ENCODE assay signal across 9 mouse cellular contexts in genomic region chr4:135911531-135911930, GRCm38 (mm10). TPM values are rescaled to one million over a fixed set of nuclear protein-coding genes. Genes with fewer than 3 reads are reported as not detected.
A peak's percentile ranks its signal among the peaks of the same experiment; 100 is the strongest.
DNase-seq lines count a peak whose midpoint lies in the region; ATAC-seq and TF ChIP-seq lines count a peak whose summit lies in the region.
"Had no signal": no experiment of that assay in that cellular context is flagged by ENCODE, and none has a peak within 500 bp of the region (broad histone marks: within the 10 kb centered on the region; RNA-seq: fewer than 3 reads in every experiment).

No protein-coding gene starts in this region.

- H3K4me2 ChIP-seq in heart, postnatal 0 days (ENCODE audit: low read depth, low read length): no peak overlapping the region; the same call in 1 of the 2 replicates
- H3K4me2 ChIP-seq in CH12.LX (ENCODE audit: insufficient read depth, low read depth, poor library complexity, severe bottlenecking): peak overlapping the region; percentile 82
- H3K4me2 ChIP-seq: neural tube, embryonic 13.5 days had no signal

- TF ChIP-seq RAD21 in CH12.LX (IDR thresholded peaks at IDR 0.05; ENCODE audit: low read depth, low read length): no peak

- TF ChIP-seq POLR2A in CH12.LX (IDR thresholded peaks at IDR 0.05; ENCODE audit: low read depth, low read length): no peak

- dilution Hi-C loops in CH12.LX (cut with MboI; ENCODE audit: extremely low pct_ligation_motif_present, extremely low pct_unique_long_range_greater_than_20kb, low sequenced_read_pairs): no loop called here

- no peak for TF ChIP-seq EP300 in heart, postnatal 0 days (IDR thresholded peaks at IDR 0.05; ENCODE audit: low read depth)
- 0 out of 2 replicates have a peak, but pooled peaks have one; percentile 13 for TF ChIP-seq EP300 in CH12.LX (IDR thresholded peaks at IDR 0.05; ENCODE audit: low read length)

- in situ Hi-C loops in CH12.LX (cut with MboI; ENCODE audit: low pct_ligation_motif_present, low pct_unique_long_range_greater_than_20kb, low sequenced_read_pairs): no loop called here

- no peak for TF ChIP-seq CTCF in heart, postnatal 0 days (IDR thresholded peaks at IDR 0.05; ENCODE audit: low read depth)
- no peak for TF ChIP-seq CTCF in CH12.LX (conservative IDR thresholded peaks at IDR 0.05 in 1 of 2, IDR thresholded peaks at IDR 0.05 in 1 of 2; ENCODE audit: low read depth in 2 of 2, low read length in 2 of 2)

- no peak overlapping the region for H3K9ac ChIP-seq in heart, postnatal 0 days (replicated peaks; ENCODE audit: low read depth, low read length)
- H3K9ac ChIP-seq in CH12.LX (ENCODE audit: insufficient read depth, low read depth): 0 out of 2 replicates have a peak overlapping the region, but pooled peaks have one; percentile 33
- H3K9ac ChIP-seq: neural tube, embryonic 13.5 days had no signal

- no peaks in the 10 kb centered on the region for H3K27me3 ChIP-seq in heart, postnatal 0 days (ENCODE audit: control insufficient read depth, insufficient read depth, low read length)
- no peaks in the 10 kb centered on the region for H3K27me3 ChIP-seq in CH12.LX (replicated peaks)
- H3K27me3 ChIP-seq: neural tube, embryonic 13.5 days had no signal

- no peaks in the 10 kb centered on the region for H3K36me3 ChIP-seq in heart, postnatal 0 days (replicated peaks; ENCODE audit: control insufficient read depth, insufficient read depth, low read length)
- peaks cover 2 to 22% of the 10 kb centered on the region in 2 experiments for H3K36me3 ChIP-seq in CH12.LX (replicated peaks in 1 of 2; ENCODE audit: control insufficient read depth in 1 of 2, insufficient read depth in 1 of 2, low read length in 1 of 2)
- H3K36me3 ChIP-seq: neural tube, embryonic 13.5 days had no signal

- DNase-seq in heart, postnatal 0 days (ENCODE audit: low spot score): no peak
- DNase-seq in heart, postnatal 10 days: no peak
- DNase-seq in CH12.LX (ENCODE audit: extremely low read depth) (no peak), adipocyte (ENCODE audit: low spot score) (no peak)
- peak; percentile 52 for DNase-seq in kidney, postnatal 10 days
- DNase-seq in lung, postnatal 25 days (ENCODE audit: low spot score): peak; percentile 54
- DNase-seq in left cerebral cortex, adult 9 months (ENCODE audit: low spot score in 2 of 2): no peak
- no peak for DNase-seq in frontal cortex, postnatal 10 days (ENCODE audit: low spot score in 2 of 2)

- H3K9me3 ChIP-seq in heart, postnatal 0 days (replicated peaks; ENCODE audit: control insufficient read depth, low read length): no peaks in the 10 kb centered on the region
- peaks cover 6% of the 10 kb centered on the region for H3K9me3 ChIP-seq in CH12.LX (replicated peaks; ENCODE audit: low read length)
- H3K9me3 ChIP-seq: neural tube, embryonic 13.5 days had no signal

- no peak overlapping the region for H3K4me3 ChIP-seq in heart, postnatal 0 days (ENCODE audit: low read depth, low read length)
- H3K4me3 ChIP-seq in CH12.LX (replicated peaks in 1 of 3; ENCODE audit: low read depth in 2 of 3, low read length in 2 of 3, poor library complexity in 1 of 3): peak overlapping the region in 2 of 3 experiments; percentile 3 to 25
- H3K4me3 ChIP-seq: neural tube, embryonic 13.5 days had no signal

- H3K79me2 ChIP-seq in CH12.LX (replicated peaks; ENCODE audit: control insufficient read depth, extremely low read depth, insufficient read depth, poor library complexity, severe bottlenecking): no peaks in the 10 kb centered on the region

- no peaks in the 10 kb centered on the region for H3K4me1 ChIP-seq in heart, postnatal 0 days (ENCODE audit: control insufficient read depth, insufficient read depth)
- H3K4me1 ChIP-seq in CH12.LX (ENCODE audit: control insufficient read depth in 1 of 2, insufficient read depth in 2 of 2): peaks cover 21 to 54% of the 10 kb centered on the region in 2 experiments

- intact Hi-C loops in heart, postnatal 10 days (cut with DNase I): no loop called here

- ATAC-seq in heart, postnatal 0 days (ENCODE audit: insufficient read depth, low read depth): peak; percentile 58

- H3K27ac ChIP-seq in heart, postnatal 0 days (ENCODE audit: low read depth): peak overlapping the region; percentile 52; the same call in 1 of the 2 replicates
- H3K27ac ChIP-seq in CH12.LX (ENCODE audit: insufficient read depth, low read depth): peak overlapping the region; percentile 62

- 51% methylated on average over 7 of the region's 7 CpGs for WGBS in heart, postnatal 0 days

TF ChIP-seq in CH12.LX, 34 proteins besides CTCF, POLR2A, EP300 and RAD21:
- peak; percentile 56 for TF ChIP-seq BHLHE40 (IDR thresholded peaks at IDR 0.05; ENCODE audit: low read depth, low read length)
- TF ChIP-seq IRF4 (IDR thresholded peaks at IDR 0.05; ENCODE audit: low read depth, low read length): peak; percentile 5; the same call in 1 of the 2 replicates
- no peak for TF ChIP-seq JUND (conservative IDR thresholded peaks at IDR 0.05; ENCODE audit: low read depth, low read length)
- TF ChIP-seq USF1 (IDR thresholded peaks at IDR 0.05; ENCODE audit: low read depth, low read length): peak; percentile 63
- peak; percentile 40 for TF ChIP-seq USF2 (conservative IDR thresholded peaks at IDR 0.05; ENCODE audit: low read depth, low read length)

RNA-seq across cellular contexts. Expression of gene Fuca1, which starts 9.0 kb away (rescaled TPM):
- 24.3 and 30.3 TPM in 2 replicates for total RNA-seq in heart, postnatal 0 days (2014; rRNA removed; ENCODE audit: low replicate concordance)
- polyA plus RNA-seq in heart, postnatal 0 days (2015; fragmentation: Nextera tagmentation; extraction: Ambion mirVana): 48.4 and 50.4 TPM in 2 replicates
- total RNA-seq in heart, postnatal 10 days (2021): 10 to 100 TPM; 43.2 to 44.5 TPM
- 63.2 and 77.6 TPM in 2 replicates for total RNA-seq in CH12.LX (2012; rRNA removed)
- 28.6 and 32.6 TPM in 2 replicates for total RNA-seq in CH12.LX (2014; rRNA removed)
- polyA plus RNA-seq in CH12.LX (2012; ENCODE audit: insufficient read length, low read depth): 66.5 and 71.5 TPM in 2 replicates

RNA-seq across cellular contexts. Expression of gene Cnr2, which starts 16.3 kb away (rescaled TPM):
- 0.15 and 0.27 TPM in 2 replicates for total RNA-seq in heart, postnatal 0 days (2014; rRNA removed; ENCODE audit: low replicate concordance)
- 0.36 and 0.44 TPM in 2 replicates for polyA plus RNA-seq in heart, postnatal 0 days (2015; fragmentation: Nextera tagmentation; extraction: Ambion mirVana)
- under 1 TPM; 0.77 to 0.94 TPM for total RNA-seq in heart, postnatal 10 days (2021)
- 5.6 and 6.5 TPM in 2 replicates for total RNA-seq in CH12.LX (2012; rRNA removed)
- total RNA-seq in CH12.LX (2014; rRNA removed): 13.5 and 13.8 TPM in 2 replicates
- 9.4 and 10.6 TPM in 2 replicates for polyA plus RNA-seq in CH12.LX (2012; ENCODE audit: insufficient read length, low read depth)

RNA-seq across cellular contexts. Expression of gene Hmgcl, which starts 34.7 kb away (rescaled TPM):
- total RNA-seq in heart, postnatal 0 days (2014; rRNA removed; ENCODE audit: low replicate concordance): 44.3 and 48.8 TPM in 2 replicates
- 97.5 and 101 TPM in 2 replicates for polyA plus RNA-seq in heart, postnatal 0 days (2015; fragmentation: Nextera tagmentation; extraction: Ambion mirVana)
- 10 to 100 TPM; 66.3 to 67.5 TPM for total RNA-seq in heart, postnatal 10 days (2021)
- total RNA-seq in CH12.LX (2012; rRNA removed): 32.4 and 42.7 TPM in 2 replicates
- total RNA-seq in CH12.LX (2014; rRNA removed): 38.0 and 39.5 TPM in 2 replicates
- 27.2 and 27.6 TPM in 2 replicates for polyA plus RNA-seq in CH12.LX (2012; ENCODE audit: insufficient read length, low read depth)

RNA-seq across cellular contexts. Expression of gene Pnrc2, which starts 37.9 kb away (rescaled TPM):
- 78.7 and 80.8 TPM in 2 replicates for total RNA-seq in heart, postnatal 0 days (2014; rRNA removed; ENCODE audit: low replicate concordance)
- polyA plus RNA-seq in heart, postnatal 0 days (2015; fragmentation: Nextera tagmentation; extraction: Ambion mirVana): 107 and 111 TPM in 2 replicates
- 100 to 1,000 TPM in 1 of 2 experiments, 10 to 100 TPM in 1; 99.4 to 105 TPM for total RNA-seq in heart, postnatal 10 days (2021)
- 22.2 and 30.5 TPM in 2 replicates for total RNA-seq in CH12.LX (2012; rRNA removed)
- total RNA-seq in CH12.LX (2014; rRNA removed): 46.9 and 55.0 TPM in 2 replicates
- polyA plus RNA-seq in CH12.LX (2012; ENCODE audit: insufficient read length, low read depth): 32.8 and 34.4 TPM in 2 replicates

RNA-seq across cellular contexts. Expression of gene Gale, which starts 52.0 kb away (rescaled TPM):
- 6.7 and 18.2 TPM in 2 replicates for total RNA-seq in heart, postnatal 0 days (2014; rRNA removed; ENCODE audit: low replicate concordance)
- polyA plus RNA-seq in heart, postnatal 0 days (2015; fragmentation: Nextera tagmentation; extraction: Ambion mirVana): 10.4 and 11.8 TPM in 2 replicates
- total RNA-seq in heart, postnatal 10 days (2021): 1 to 10 TPM; 5.2 to 5.7 TPM
- 39.4 and 40.5 TPM in 2 replicates for total RNA-seq in CH12.LX (2012; rRNA removed)
- total RNA-seq in CH12.LX (2014; rRNA removed): 32.9 and 34.8 TPM in 2 replicates
- 23.6 and 23.8 TPM in 2 replicates for polyA plus RNA-seq in CH12.LX (2012; ENCODE audit: insufficient read length, low read depth)

Comparison
In these comparisons a context has a peak if more than half of its experiments do, and no peak if none do; other contexts are left out.
1. DNase-seq: peak in kidney, postnatal 10 days (single experiment) and lung, postnatal 25 days (single experiment); none in heart, postnatal 0 days (single experiment), heart, postnatal 10 days (0 of 2), CH12.LX (single experiment), adipocyte (single experiment), left cerebral cortex, adult 9 months (0 of 2) and frontal cortex, postnatal 10 days (0 of 2).